Mouse (Mus musculus) ES-Bruce4 (cell line): Measurements from ENCODE around the gene Olfr1018. TPM values are rescaled to one million over a fixed set of nuclear protein-coding genes. Genes with fewer than 3 reads are reported as not detected.

Source experiments
- H3K27ac ChIP-seq: 2 replicates; pipeline ENCODE4 v1.5.1; 2012; ENCODE audit warnings: low read length, inconsistent platforms; ENCODE audit not compliant: insufficient read depth
- H3K27me3 ChIP-seq: 2 replicates; pipeline ENCODE4 v1.6.1; 2012; ENCODE audit warnings: mild to moderate bottlenecking, low read length, inconsistent platforms; ENCODE audit not compliant: control insufficient read depth, poor library complexity, insufficient read depth, severe bottlenecking
- H3K36me3 ChIP-seq: 2 replicates; pipeline ENCODE4 v1.6.1; 2012; ENCODE audit warnings: inconsistent platforms, mild to moderate bottlenecking, low read length, moderate library complexity; ENCODE audit not compliant: control insufficient read depth, poor library complexity, insufficient read depth, severe bottlenecking
- H3K4me1 ChIP-seq: one replicate; pipeline ENCODE4 v1.8.1; 2011; ENCODE audit warnings: low read length; ENCODE audit not compliant: control insufficient read depth, insufficient read depth
- H3K4me3 ChIP-seq: 2 replicates; pipeline ENCODE4 v1.5.1; 2011; ENCODE audit warnings: low read depth, mild to moderate bottlenecking, low read length
- H3K9ac ChIP-seq: 2 replicates; pipeline ENCODE4 v1.6.1; 2012; ENCODE audit warnings: low read depth, mild to moderate bottlenecking, inconsistent platforms; ENCODE audit not compliant: poor library complexity, severe bottlenecking
- H3K9me3 ChIP-seq: replicated peaks from 2 replicates; pipeline ENCODE4 v1.6.1; 2012; ENCODE audit warnings: mild to moderate bottlenecking, low read length, inconsistent platforms; ENCODE audit not compliant: control insufficient read depth, poor library complexity, insufficient read depth, severe bottlenecking
- CTCF ChIP-seq: IDR thresholded peaks from one replicate; pipeline ENCODE4 v1.8.1; 2011; ENCODE audit warnings: low read depth, low read length
- EP300 ChIP-seq: IDR thresholded peaks from 2 replicates; pipeline ENCODE4 v1.6.1; 2011; ENCODE audit warnings: low read depth, low read length; ENCODE audit not compliant: insufficient read depth
- POLR2A ChIP-seq: IDR thresholded peaks from one replicate; pipeline ENCODE4 v1.8.1; 2011; ENCODE audit warnings: low read length; ENCODE audit not compliant: insufficient read depth
- polyA plus RNA-seq: library from polyadenylated mRNA; stranded (reverse); fragments of >200 nt; gene quantifications from 2 replicates; pipeline ENCODE4 v1.2.4, GENCODE M21; 2011; ENCODE audit warnings: low read depth; ENCODE audit not compliant: missing spikeins, insufficient read depth, insufficient read length

Gene Olfr1018
- not detected in 2 replicates for polyA plus RNA-seq

DNA sequence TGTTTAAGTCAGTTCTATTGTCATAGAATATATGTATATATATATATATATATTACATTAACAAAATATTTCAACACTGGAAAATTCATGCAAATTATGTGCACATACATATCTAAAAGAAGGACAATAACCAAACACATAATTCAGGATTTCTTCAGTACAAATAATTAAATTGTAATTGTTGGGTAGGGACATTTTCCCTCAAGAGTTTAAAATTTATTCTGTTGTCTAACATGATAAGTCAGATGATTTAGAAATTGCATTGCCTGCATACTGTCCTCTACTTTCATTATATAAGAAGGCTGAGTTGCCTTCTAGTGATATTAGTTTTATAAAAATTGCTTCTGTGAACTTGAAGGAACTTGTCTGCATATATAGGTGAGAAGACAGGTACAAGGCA is at the start of gene Olfr1018:
TSS of gene Olfr1018 (plus strand) at position 301 of the 400 bp plus-strand sequence.
- no peak within 1 kb of the TSS for H3K9ac ChIP-seq
- no peaks in the 10 kb centered on the region for H3K27me3 ChIP-seq
- TF ChIP-seq POLR2A (no peak), EP300 (no peak), CTCF (no peak)
- no peak within 1 kb of the TSS for H3K27ac ChIP-seq
- no peaks in the 10 kb centered on the region for H3K9me3 ChIP-seq
- no peaks in the 10 kb centered on the region for H3K36me3 ChIP-seq
- H3K4me1 ChIP-seq: no peaks in the 10 kb centered on the region
- H3K4me3 ChIP-seq: no peak within 1 kb of the TSS

GRCm38 (mm10) chr2:85772413-85772812 is 45.9 kb upstream of the Olfr1018 start, which contains the start of gene Olfr1014:
Gene Olfr1014 (plus strand): TSS chr2:85772713.
- Histone ChIP-seq H3K9ac (no peak within 1 kb of the TSS), H3K27me3 (no peaks in the 10 kb centered on the region), H3K27ac (no peak within 1 kb of the TSS), H3K4me1 (no peaks in the 10 kb centered on the region), H3K9me3 (no peaks in the 10 kb centered on the region), H3K36me3 (no peaks in the 10 kb centered on the region), H3K4me3 (no peak within 1 kb of the TSS)
- TF ChIP-seq EP300: no peak
- no peak for TF ChIP-seq CTCF
- no peak for TF ChIP-seq POLR2A

DNA sequence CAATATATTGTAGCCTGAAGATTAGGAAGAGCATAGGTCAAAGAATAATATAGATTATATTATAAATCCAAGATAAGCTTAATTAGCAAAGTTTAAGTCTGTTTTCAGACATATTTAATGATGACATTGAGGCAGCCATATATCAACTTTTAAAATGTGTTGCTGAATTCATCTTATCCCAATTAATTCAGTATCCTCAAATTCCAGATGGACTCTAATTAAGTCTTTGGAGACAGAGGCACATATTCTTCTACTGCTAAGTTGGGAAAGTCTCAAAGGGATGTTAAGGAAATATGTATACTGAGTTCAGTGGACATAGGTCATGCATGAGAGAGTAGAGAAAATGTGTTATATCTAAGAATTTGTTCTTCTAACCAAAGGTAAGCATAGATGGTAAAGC is 36.6 kb upstream of the Olfr1018 start, which contains the start of gene Olfr1015:
TSS of gene Olfr1015 (plus strand) at position 301 of the 400 bp plus-strand sequence.
- H3K27me3 ChIP-seq: no peaks in the 10 kb centered on the region
- H3K27ac ChIP-seq: no peak within 1 kb of the TSS
- H3K4me3 ChIP-seq: no peak within 1 kb of the TSS
- no peaks in the 10 kb centered on the region for H3K36me3 ChIP-seq
- H3K9ac ChIP-seq: no peak within 1 kb of the TSS
- no peaks in the 10 kb centered on the region for H3K4me1 ChIP-seq
- H3K9me3 ChIP-seq: no peaks in the 10 kb centered on the region
- TF ChIP-seq EP300: no peak
- no peak for TF ChIP-seq POLR2A
- TF ChIP-seq CTCF: no peak

- Histone ChIP-seq H3K9ac (no peak overlapping the region), H3K27me3 (no peaks in the 10 kb centered on the region), H3K36me3 (no peaks in the 10 kb centered on the region), H3K9me3 (no peaks in the 10 kb centered on the region), H3K4me1 (no peaks in the 10 kb centered on the region), H3K4me3 (no peak overlapping the region), H3K27ac (no peak overlapping the region)
- TF ChIP-seq EP300 (no peak), CTCF (no peak), POLR2A (no peak)
Measured at GRCm38 (mm10) chr2:85792331-85792730, 25.9 kb upstream of the Olfr1018 start.

DNA sequence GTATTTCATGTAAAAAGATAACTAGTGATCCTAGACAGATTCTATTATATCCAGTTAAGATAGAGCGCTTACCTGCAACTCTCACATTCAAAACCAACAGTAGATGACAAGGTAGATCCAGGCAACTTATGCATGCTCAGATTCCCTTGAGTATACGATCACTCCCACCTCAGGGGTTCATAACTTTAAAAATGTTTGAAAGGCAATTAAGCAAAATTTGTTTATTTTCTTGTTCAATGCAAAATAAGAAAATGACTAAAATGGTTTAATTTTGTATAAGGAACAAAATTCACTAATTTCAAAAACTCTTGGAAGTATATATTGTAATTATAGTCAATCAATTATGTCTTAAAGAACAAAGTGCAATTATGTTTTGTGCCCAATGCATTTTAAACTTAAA is 15.8 kb upstream of the Olfr1018 start, which contains the start of gene Olfr1016:
TSS of gene Olfr1016 (minus strand) at position 101 of the 400 bp plus-strand sequence.
- Histone ChIP-seq H3K27ac (no peak within 1 kb of the TSS), H3K27me3 (no peaks in the 10 kb centered on the region), H3K9ac (no peak within 1 kb of the TSS), H3K36me3 (no peaks in the 10 kb centered on the region), H3K9me3 (no peaks in the 10 kb centered on the region), H3K4me1 (no peaks in the 10 kb centered on the region), H3K4me3 (no peak within 1 kb of the TSS)
- TF ChIP-seq POLR2A (no peak), EP300 (no peak), CTCF (no peak)

- TF ChIP-seq EP300 (no peak), CTCF (no peak), POLR2A (no peak)
- H3K27ac ChIP-seq: no peak overlapping the region
- no peak overlapping the region for H3K9ac ChIP-seq
- H3K4me1 ChIP-seq: no peaks in the 10 kb centered on the region
- no peaks in the 10 kb centered on the region for H3K27me3 ChIP-seq
- H3K4me3 ChIP-seq: no peak overlapping the region
- no peaks in the 10 kb centered on the region for H3K9me3 ChIP-seq
- no peaks in the 10 kb centered on the region for H3K36me3 ChIP-seq
Measured at GRCm38 (mm10) chr2:85804501-85804900, 13.8 kb upstream of the Olfr1018 start.
